Mouse (Mus musculus) hindbrain, embryonic 15.5 days (tissue): Measurements from ENCODE around the gene Wdsub1. TPM values are rescaled to one million over a fixed set of nuclear protein-coding genes. Genes with fewer than 3 reads are reported as not detected.
A peak's percentile ranks its signal among the peaks of the same experiment; 100 is the strongest.

ENCODE experiments used
- ATAC-seq: fragments of 200-750 bp; cut with Nextera tagmentation; 2 replicates; pipeline ENCODE4 v1.8.0; 2017; ENCODE audit warnings: low read depth, moderate number of reproducible peaks, moderate TSS enrichment; ENCODE audit not compliant: low FRiP score
- H3K27ac ChIP-seq: fragments of 300-500 bp; sonication (generic); replicated peaks from 2 replicates; pipeline ENCODE4 v1.5.1; 2015; ENCODE audit warnings: mild to moderate bottlenecking, inconsistent platforms
- H3K27me3 ChIP-seq: fragments of 300-500 bp; sonication (generic); 2 replicates; pipeline ENCODE4 v1.6.1; 2015; ENCODE audit warnings: control low read depth, inconsistent platforms
- H3K36me3 ChIP-seq: fragments of 300-500 bp; sonication (generic); 2 replicates; pipeline ENCODE4 v1.6.1; 2015; ENCODE audit warnings: control low read depth, inconsistent platforms
- H3K4me1 ChIP-seq: fragments of 300-500 bp; sonication (generic); replicated peaks from 2 replicates; pipeline ENCODE4 v1.6.1; 2015; ENCODE audit warnings: control low read depth, inconsistent platforms
- H3K4me2 ChIP-seq: fragments of 300-500 bp; sonication (generic); 2 replicates; pipeline ENCODE4 v1.6.1; 2015; ENCODE audit warnings: moderate library complexity, mild to moderate bottlenecking, inconsistent platforms
- H3K4me3 ChIP-seq: fragments of 300-500 bp; sonication (generic); 2 replicates; pipeline ENCODE4 v1.5.1; 2015; ENCODE audit warnings: mild to moderate bottlenecking, inconsistent platforms
- H3K9ac ChIP-seq: fragments of 300-500 bp; sonication (generic); 2 replicates; pipeline ENCODE4 v1.6.1; 2015; ENCODE audit warnings: inconsistent platforms
- H3K9me3 ChIP-seq: fragments of 300-500 bp; sonication (generic); 2 replicates; pipeline ENCODE4 v1.6.1; 2016; ENCODE audit warnings: control low read depth, inconsistent platforms
- WGBS: fragments of 180-500 bp; shearing (Covaris S2); methylation state at CpG from one replicate; pipeline ENCODE4 v1.1.7; 2015; 5-methylcytosine and 5-hydroxymethylcytosine counted together
- polyA plus RNA-seq: library from polyadenylated mRNA; unstranded; fragments of >200 nt; fragmentation: Nextera tagmentation; extraction: Ambion mirVana; gene quantifications from 2 replicates; pipeline ENCODE4 v1.2.1, GENCODE M21; 2015

Gene Wdsub1
- polyA plus RNA-seq, 1 experiment from 2014 or later, result 18.8 TPM

- no peaks in the 10 kb centered on the region for H3K36me3 ChIP-seq
- H3K4me3 ChIP-seq, result no peak overlapping the region
- no peaks in the 10 kb centered on the region for H3K27me3 ChIP-seq
- H3K4me1 ChIP-seq, result peaks cover 6% of the 10 kb centered on the region; the same call in 1 of the 2 replicates
- no peak overlapping the region for H3K4me2 ChIP-seq
- no peaks in the 10 kb centered on the region for H3K9me3 ChIP-seq
- no peak overlapping the region for H3K9ac ChIP-seq
- no peak for ATAC-seq
- 68% methylated on average over 2 of the region's 2 CpGs for WGBS
- H3K27ac ChIP-seq, result no peak overlapping the region
Measured at GRCm38 (mm10) chr2:59821044-59821443, 61.3 kb downstream of the Wdsub1 start.

- no peak overlapping the region for H3K4me2 ChIP-seq
- H3K4me3 ChIP-seq, result no peak overlapping the region
- peaks cover 6% of the 10 kb centered on the region; the same call in 1 of the 2 replicates for H3K4me1 ChIP-seq
- H3K27ac ChIP-seq, result peak overlapping the region; percentile 56; the same call in 1 of the 2 replicates
- H3K9me3 ChIP-seq, result no peaks in the 10 kb centered on the region
- ATAC-seq, result no peak
- no peaks in the 10 kb centered on the region for H3K36me3 ChIP-seq
- no peaks in the 10 kb centered on the region for H3K27me3 ChIP-seq
- 72% methylated on average over 15 of the region's 15 CpGs for WGBS
- no peak overlapping the region for H3K9ac ChIP-seq
Measured at GRCm38 (mm10) chr2:59820088-59820487, 62.3 kb downstream of the Wdsub1 start.

DNA sequence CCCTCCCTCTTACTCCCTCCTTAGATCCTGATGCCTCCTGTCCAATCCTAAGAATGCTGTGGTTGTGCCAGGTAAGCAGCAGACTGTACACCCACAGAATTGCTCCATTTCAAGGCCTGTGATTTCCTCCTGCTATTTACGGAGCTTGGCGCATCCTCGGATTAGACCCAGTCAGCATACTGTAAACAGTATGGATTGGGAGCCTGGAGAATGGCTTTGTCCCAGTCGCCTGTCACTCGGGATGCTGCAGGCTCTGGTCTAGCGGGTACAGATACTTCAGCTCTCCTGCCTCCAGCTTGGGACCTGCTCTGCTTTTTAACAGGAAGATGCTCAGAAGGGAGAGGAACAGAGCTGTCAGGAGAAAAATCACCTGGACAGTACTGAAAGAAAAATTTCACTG lies 63.0 kb downstream of the Wdsub1 start:
- H3K4me2 ChIP-seq, result no peak overlapping the region
- 66% methylated on average over 6 of the region's 6 CpGs for WGBS
- no peaks in the 10 kb centered on the region for H3K36me3 ChIP-seq
- H3K27ac ChIP-seq, result peak overlapping the region; percentile 56; the same call in 1 of the 2 replicates
- no peak overlapping the region for H3K9ac ChIP-seq
- H3K4me3 ChIP-seq, result no peak overlapping the region
- no peak for ATAC-seq
- H3K9me3 ChIP-seq, result no peaks in the 10 kb centered on the region
- no peaks in the 10 kb centered on the region for H3K27me3 ChIP-seq
- peaks cover 6% of the 10 kb centered on the region; the same call in 1 of the 2 replicates for H3K4me1 ChIP-seq

- H3K9me3 ChIP-seq, result no peaks in the 10 kb centered on the region
- ATAC-seq, result no peak
- H3K27me3 ChIP-seq, result no peaks in the 10 kb centered on the region
- no peak overlapping the region for H3K4me3 ChIP-seq
- WGBS, result 98% methylated on average over 15 of the region's 15 CpGs
- no peak overlapping the region for H3K4me2 ChIP-seq
- H3K36me3 ChIP-seq, result no peaks in the 10 kb centered on the region
- H3K9ac ChIP-seq, result no peak overlapping the region
- H3K4me1 ChIP-seq, result peaks cover 6% of the 10 kb centered on the region; the same call in 1 of the 2 replicates
- 0 out of 2 replicates have a peak overlapping the region, but pooled peaks have one; percentile 56 for H3K27ac ChIP-seq
Measured at GRCm38 (mm10) chr2:59818663-59819062, 63.7 kb downstream of the Wdsub1 start.

GRCm38 (mm10) chr2:59814997-59815396 lies 67.4 kb downstream of the Wdsub1 start:
- no peak overlapping the region for H3K4me2 ChIP-seq
- no peak for ATAC-seq
- H3K4me1 ChIP-seq, result peaks cover 16% of the 10 kb centered on the region
- no peaks in the 10 kb centered on the region for H3K9me3 ChIP-seq
- H3K4me3 ChIP-seq, result no peak overlapping the region
- WGBS, result 95% methylated on average over 8 of the region's 8 CpGs
- no peak overlapping the region for H3K9ac ChIP-seq
- no peak overlapping the region for H3K27ac ChIP-seq
- H3K27me3 ChIP-seq, result no peaks in the 10 kb centered on the region
- no peaks in the 10 kb centered on the region for H3K36me3 ChIP-seq

- Histone ChIP-seq H3K4me1 (peaks cover 10% of the 10 kb centered on the region), H3K36me3 (no peaks in the 10 kb centered on the region), H3K4me3 (no peak overlapping the region), H3K9me3 (no peaks in the 10 kb centered on the region), H3K27me3 (no peaks in the 10 kb centered on the region), H3K4me2 (no peak overlapping the region), H3K27ac (no peak overlapping the region), H3K9ac (no peak overlapping the region)
- 76% methylated on average over 13 of the region's 13 CpGs for WGBS
- ATAC-seq, result peak; percentile 57
Measured at GRCm38 (mm10) chr2:59813457-59813856, 68.9 kb downstream of the Wdsub1 start.

DNA sequence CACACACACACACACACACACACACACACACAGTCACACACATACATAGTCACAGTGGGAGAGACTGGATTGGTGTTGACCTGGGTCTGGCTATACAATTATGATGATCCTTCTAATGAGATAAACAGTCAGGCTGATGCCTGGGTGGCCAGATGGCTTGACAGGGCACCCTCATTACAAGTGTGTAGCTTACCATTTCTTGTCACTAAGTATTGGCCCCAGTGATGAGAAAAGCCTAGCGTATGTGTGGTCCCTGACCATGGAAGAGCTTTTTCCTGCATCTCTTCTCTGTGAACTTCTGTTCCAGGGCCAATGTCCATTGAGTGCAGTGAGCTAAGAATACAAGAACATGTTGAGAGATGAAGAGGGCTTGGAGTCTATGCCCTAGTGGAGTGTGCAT lies 69.8 kb downstream of the Wdsub1 start:
- no peak overlapping the region for H3K9ac ChIP-seq
- 88% methylated on average over 1 of the region's 1 CpGs for WGBS
- ATAC-seq, result no peak

DNA sequence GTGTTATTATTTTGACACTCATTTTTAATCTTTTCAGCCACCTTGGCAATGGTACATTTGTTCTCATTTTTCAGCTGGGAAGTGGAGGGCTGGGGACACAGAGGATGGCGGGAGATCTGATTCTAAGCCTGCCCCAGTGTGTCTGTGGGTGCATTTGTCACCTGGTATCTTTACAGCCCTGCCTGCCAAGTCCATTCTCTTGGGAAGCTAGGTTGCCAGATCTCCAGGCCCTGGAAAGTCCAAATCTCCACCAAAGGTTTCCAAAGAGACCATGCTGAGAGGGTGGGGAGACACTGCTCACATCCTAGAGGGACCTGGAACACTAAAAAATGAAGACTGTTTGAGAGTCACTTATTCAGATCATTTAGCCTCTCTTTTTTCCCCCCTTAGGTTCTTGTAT lies 71.1 kb downstream of the Wdsub1 start:
- no peak overlapping the region for H3K4me2 ChIP-seq
- H3K4me1 ChIP-seq, result peaks cover 10% of the 10 kb centered on the region
- no peak overlapping the region for H3K9ac ChIP-seq
- H3K36me3 ChIP-seq, result no peaks in the 10 kb centered on the region
- no peaks in the 10 kb centered on the region for H3K27me3 ChIP-seq
- 64% methylated on average over 1 of the region's 1 CpGs for WGBS
- no peak overlapping the region for H3K4me3 ChIP-seq
- H3K9me3 ChIP-seq, result no peaks in the 10 kb centered on the region
- ATAC-seq, result no peak
- no peak overlapping the region for H3K27ac ChIP-seq

More for the DNA sequence above, 69.8 kb downstream of the Wdsub1 start:
- Histone ChIP-seq H3K4me2 (no peak overlapping the region), H3K4me1 (peaks cover 10% of the 10 kb centered on the region), H3K36me3 (no peaks in the 10 kb centered on the region), H3K27ac (no peak overlapping the region), H3K9me3 (no peaks in the 10 kb centered on the region), H3K4me3 (no peak overlapping the region), H3K27me3 (no peaks in the 10 kb centered on the region)

DNA sequence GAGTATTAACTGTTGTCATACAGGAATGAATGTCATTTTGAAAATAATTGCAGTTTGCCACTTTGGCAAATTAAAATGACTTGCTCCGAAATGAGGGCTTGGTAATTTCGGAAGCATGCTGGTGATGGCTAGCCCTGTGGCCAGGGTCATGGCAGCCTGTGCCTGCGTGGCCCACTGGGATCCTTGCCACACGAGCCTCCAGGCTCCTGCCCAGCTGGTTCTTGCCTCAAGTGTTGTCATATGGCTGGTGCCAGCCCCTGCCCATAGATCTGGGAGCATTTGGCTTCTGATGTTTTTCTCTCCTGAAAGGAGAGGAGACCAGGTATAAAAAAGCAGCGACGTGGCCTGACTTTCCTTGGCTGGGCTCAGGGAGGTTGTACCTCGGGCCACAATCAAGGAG lies 72.4 kb downstream of the Wdsub1 start:
- H3K27me3 ChIP-seq, result no peaks in the 10 kb centered on the region
- H3K9me3 ChIP-seq, result no peaks in the 10 kb centered on the region
- 70% methylated on average over 7 of the region's 7 CpGs for WGBS
- ATAC-seq, result no peak
- no peak overlapping the region for H3K4me3 ChIP-seq
- H3K4me1 ChIP-seq, result peaks cover 10% of the 10 kb centered on the region
- H3K4me2 ChIP-seq, result no peak overlapping the region
- H3K27ac ChIP-seq, result no peak overlapping the region
- no peaks in the 10 kb centered on the region for H3K36me3 ChIP-seq
- H3K9ac ChIP-seq, result no peak overlapping the region

DNA sequence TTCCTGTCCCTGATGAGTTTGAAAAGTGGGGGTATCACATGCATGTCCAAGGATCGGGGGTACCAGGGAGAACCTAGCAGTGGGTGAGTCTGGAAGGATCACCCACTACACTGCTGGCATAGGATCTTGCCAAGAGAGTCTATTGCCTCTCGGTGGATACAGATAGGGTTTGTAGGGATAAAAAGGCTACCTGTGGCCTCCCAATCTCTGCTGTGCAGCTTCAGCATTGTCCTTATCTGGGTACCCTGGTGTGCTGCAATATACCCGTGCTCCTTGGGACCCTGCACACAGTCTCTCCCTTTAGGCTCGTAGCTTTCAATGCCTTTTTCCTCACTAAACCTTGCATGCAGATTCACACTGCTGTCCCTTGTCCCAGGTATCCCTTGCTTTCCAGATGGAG lies 73.8 kb downstream of the Wdsub1 start:
- H3K4me2 ChIP-seq, result no peak overlapping the region
- WGBS, result 92% methylated on average over 4 of the region's 4 CpGs

DNA sequence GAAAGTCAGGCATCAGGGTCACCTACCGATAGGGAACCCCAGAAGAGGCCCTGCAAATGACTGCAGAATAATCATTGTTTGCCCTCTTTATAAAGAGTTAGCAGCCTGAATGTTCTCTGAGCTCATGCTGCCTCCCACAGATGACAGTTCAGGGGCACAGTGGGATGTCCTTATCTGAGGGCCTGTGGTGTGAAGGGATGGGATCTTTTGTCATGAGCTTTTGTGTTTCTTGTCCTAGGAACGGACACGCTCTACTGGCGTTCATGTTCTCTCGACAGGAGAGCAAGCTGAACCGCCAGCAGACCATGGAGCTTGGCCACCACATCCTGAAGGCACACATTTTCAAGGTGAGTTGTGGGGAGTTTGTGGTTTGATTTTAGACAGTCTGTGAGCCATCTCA lies 76.4 kb downstream of the Wdsub1 start:
- no peak overlapping the region for H3K4me3 ChIP-seq
- WGBS, result 30% methylated on average over 6 of the region's 6 CpGs
- no peak overlapping the region for H3K4me2 ChIP-seq
- H3K27ac ChIP-seq, result no peak overlapping the region
- peaks cover 10% of the 10 kb centered on the region for H3K4me1 ChIP-seq
- H3K36me3 ChIP-seq, result no peaks in the 10 kb centered on the region
- no peak overlapping the region for H3K9ac ChIP-seq
- no peaks in the 10 kb centered on the region for H3K9me3 ChIP-seq
- H3K27me3 ChIP-seq, result no peaks in the 10 kb centered on the region
- ATAC-seq, result no peak

More for the DNA sequence above, 73.8 kb downstream of the Wdsub1 start:
- Histone ChIP-seq H3K27me3 (no peaks in the 10 kb centered on the region), H3K27ac (no peak overlapping the region), H3K4me1 (peaks cover 10% of the 10 kb centered on the region), H3K4me3 (no peak overlapping the region), H3K9ac (no peak overlapping the region), H3K36me3 (no peaks in the 10 kb centered on the region), H3K9me3 (no peaks in the 10 kb centered on the region)
- ATAC-seq, result no peak

GRCm38 (mm10) chr2:59805595-59805994 lies 76.8 kb downstream of the Wdsub1 start:
- H3K9me3 ChIP-seq, result no peaks in the 10 kb centered on the region
- no peaks in the 10 kb centered on the region for H3K27me3 ChIP-seq

DNA sequence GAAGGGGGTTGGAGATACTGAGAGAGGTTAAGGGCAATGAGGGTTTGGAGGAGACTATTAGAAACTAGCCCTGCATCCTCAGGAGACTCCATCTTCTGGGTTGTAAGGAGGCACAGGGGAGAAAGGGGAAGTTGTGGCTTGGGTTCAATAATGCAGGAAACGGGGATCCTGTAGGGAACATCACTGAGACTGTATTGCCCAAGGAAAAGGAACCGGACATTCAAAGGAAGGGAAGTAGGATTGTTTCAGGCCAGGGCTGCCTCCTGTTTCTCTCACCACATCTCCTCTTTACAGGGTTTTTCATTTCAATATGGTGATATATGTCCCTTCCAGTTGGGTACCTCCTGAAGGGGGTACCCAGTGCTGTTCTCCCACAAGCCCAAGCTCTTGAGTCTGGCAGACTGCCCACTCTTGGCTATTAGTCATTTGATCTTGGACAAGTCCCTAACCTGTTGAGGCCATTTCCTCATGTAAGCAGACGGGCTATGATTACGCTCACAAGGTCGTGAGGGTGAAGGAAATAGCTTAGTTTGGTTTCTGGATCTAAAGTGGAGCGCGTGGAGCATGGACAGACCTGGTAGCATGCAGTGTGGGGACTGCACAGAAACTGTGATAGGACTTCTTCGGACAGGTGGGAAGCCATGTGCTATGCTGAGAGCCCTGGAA lies 79.5 kb downstream of the Wdsub1 start:
- H3K4me1 ChIP-seq, result no peaks in the 10 kb centered on the region; the same call in 1 of the 2 replicates
- H3K9me3 ChIP-seq, result no peaks in the 10 kb centered on the region
- no peak overlapping the region for H3K27ac ChIP-seq
- no peak overlapping the region for H3K9ac ChIP-seq
- no peaks in the 10 kb centered on the region for H3K36me3 ChIP-seq
- H3K4me3 ChIP-seq, result no peak overlapping the region
- no peaks in the 10 kb centered on the region for H3K27me3 ChIP-seq
- H3K4me2 ChIP-seq, result no peak overlapping the region
- no peak for ATAC-seq
- 87% methylated on average over 8 of the region's 8 CpGs for WGBS

More at GRCm38 (mm10) chr2:59805595-59805994, 76.8 kb downstream of the Wdsub1 start:
- no peaks in the 10 kb centered on the region for H3K36me3 ChIP-seq
- no peak overlapping the region for H3K4me2 ChIP-seq
- H3K27ac ChIP-seq, result no peak overlapping the region
- 28% methylated on average over 2 of the region's 2 CpGs for WGBS
- ATAC-seq, result no peak
- peaks cover 6% of the 10 kb centered on the region for H3K4me1 ChIP-seq
- H3K9ac ChIP-seq, result no peak overlapping the region
- H3K4me3 ChIP-seq, result no peak overlapping the region
